Mouse (Mus musculus) macrophage (primary cell): ENCODE measurements around the gene Cntnap1. TPM values are rescaled to one million over a fixed set of nuclear protein-coding genes. Genes with fewer than 3 reads are reported as not detected.

Experiments
- H3K27ac ChIP-seq: fragments of 350-480 bp; formaldehyde crosslinking; 2 replicates; pipeline ENCODE4 v1.9.0; 2021
- H3K36me3 ChIP-seq: fragments of 350-480 bp; formaldehyde crosslinking; 2 replicates; pipeline ENCODE4 v1.9.0; 2021; ENCODE audit errors: inconsistent target
- H3K4me3 ChIP-seq: fragments of 350-480 bp; formaldehyde crosslinking; 2 replicates; pipeline ENCODE4 v1.9.0; 2021; ENCODE audit errors: inconsistent target
- H3K79me2 ChIP-seq: fragments of 350-480 bp; formaldehyde crosslinking; 2 replicates; pipeline ENCODE4 v1.9.0; 2021; ENCODE audit errors: inconsistent target
- WGBS: methylation state at CpG from one replicate; pipeline ENCODE4 v1.1.7; 2026; ENCODE audit warnings: inconsistent platforms; ENCODE audit not compliant: missing documents; 5-methylcytosine and 5-hydroxymethylcytosine counted together
- polyA plus RNA-seq: library from polyadenylated mRNA; stranded (reverse); fragments of 250-400 nt; gene quantifications from 3 replicates; pipeline ENCODE4 v1.2.4, GENCODE M21; 2018; ENCODE audit warnings: inconsistent platforms

Cntnap1 gene
- polyA plus RNA-seq, 1 experiment from 2014 or later: 0.17 TPM

DNA sequence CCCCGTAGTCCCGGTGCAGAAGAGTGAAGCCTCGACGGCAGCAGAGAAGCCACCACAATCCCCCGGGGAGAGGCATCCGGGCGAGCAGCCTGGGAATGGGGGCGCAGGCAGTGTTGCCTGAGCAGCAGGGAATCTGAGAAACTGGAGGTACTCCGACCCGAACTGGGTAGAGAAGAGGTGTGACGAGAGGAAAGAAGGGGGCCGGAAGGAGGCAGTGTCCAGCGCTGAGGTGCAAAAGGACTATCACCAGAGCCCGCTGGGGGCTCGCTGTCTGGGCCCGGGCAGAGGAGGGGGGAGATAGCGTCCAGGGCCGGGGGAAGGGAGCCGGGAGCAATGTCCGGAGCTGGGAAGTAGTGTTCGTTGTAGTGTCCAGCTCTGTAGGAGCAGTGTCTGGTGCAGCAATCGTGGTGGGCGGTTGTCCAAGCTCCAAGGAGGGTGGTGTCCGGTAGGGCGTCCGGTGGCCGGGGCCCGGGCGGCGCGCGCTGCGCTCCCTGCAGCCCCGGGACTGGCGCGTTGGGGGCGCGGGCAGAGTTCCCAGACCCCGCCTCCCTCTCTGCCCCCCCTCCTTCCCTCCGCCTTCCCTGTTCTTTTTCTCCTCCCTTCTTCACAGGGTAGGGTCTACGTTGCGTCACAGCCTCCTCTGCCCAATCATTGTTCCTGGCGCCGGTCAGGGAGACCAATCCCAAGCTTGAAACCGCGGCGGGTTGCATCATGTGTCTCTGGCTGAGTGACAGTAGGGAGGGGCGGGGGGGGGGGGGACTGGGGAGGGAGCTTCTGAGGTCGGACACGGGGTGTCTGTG, 688 bp downstream of the Cntnap1 start, which contains the start of gene Plekhh3:
Plekhh3 (minus strand) TSS at position 541 of the 800 bp plus-strand sequence.
- 0 out of 2 replicates have a peak, but pooled peaks cover 7% of the 10 kb centered on the region for H3K36me3 ChIP-seq
- H3K4me3 ChIP-seq: peak within 1 kb of the TSS; percentile 74
- H3K79me2 ChIP-seq: no peaks in the 10 kb centered on the region; the same call in 1 of the 2 replicates
- peak within 1 kb of the TSS; percentile 80 for H3K27ac ChIP-seq
- WGBS: under 1% methylated on average over 45 of the region's 50 CpGs

DNA sequence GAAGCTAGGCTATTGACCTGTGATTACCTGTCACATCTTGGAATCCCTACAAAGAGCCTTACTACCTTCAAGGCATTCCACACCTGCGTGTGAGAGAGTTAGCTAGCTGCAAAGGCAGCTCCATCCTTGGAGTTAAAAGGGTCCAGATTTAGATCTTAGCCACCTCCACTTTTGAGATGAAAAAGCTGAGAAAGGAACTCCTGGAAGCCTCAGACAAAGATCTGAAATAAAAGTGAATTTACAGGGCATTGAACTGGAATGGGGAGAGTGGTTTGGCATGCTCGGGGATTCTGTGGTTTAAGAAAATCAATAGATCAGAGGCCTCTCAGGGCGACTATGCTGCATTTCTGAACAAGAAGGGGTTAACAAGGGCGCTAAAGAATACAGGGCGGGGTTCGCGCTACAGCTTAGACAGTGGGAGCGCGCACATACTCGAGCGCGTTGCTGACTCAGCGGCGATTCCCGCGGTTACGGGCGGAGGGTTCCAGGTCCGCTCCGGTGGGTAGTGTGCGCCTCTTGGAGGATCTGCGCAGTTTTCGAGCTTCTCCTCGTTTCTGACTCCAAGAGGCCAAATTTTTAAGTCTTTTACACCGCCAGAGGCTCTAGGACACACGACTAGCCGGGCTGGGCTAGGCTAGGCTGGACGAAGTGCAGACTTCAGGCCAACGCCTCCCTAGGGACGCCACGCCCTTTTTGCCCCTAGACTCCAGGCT, 1.6 kb downstream of the Cntnap1 start:
- H3K79me2 ChIP-seq: no peaks in the 10 kb centered on the region; the same call in 1 of the 2 replicates
- H3K4me3 ChIP-seq: peak overlapping the region; percentile 57
- 0 out of 2 replicates have a peak, but pooled peaks cover 7% of the 10 kb centered on the region for H3K36me3 ChIP-seq
- WGBS: 2% methylated on average over 31 of the region's 31 CpGs
- H3K27ac ChIP-seq: peak overlapping the region; percentile 80

DNA sequence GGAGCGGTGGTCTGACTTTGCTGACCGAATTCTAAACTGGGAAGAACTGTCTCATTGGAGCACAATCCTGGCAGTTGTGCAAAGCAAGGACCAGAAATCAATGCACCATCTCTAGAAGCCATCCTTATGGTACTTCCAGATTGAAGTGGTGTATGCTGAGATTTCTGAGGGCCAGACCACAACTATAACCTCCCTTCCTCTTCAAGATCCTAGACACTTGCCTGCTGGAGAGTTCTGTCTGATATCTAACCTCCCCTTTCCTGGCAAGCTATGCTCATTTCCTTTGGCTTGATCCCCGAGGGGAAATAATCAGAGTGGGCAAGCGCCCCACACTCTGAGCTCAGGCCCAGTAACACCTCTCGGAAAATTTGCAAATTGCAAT, 2.1 kb downstream of the Cntnap1 start:
- H3K27ac ChIP-seq: peak overlapping the region; percentile 80
- peak overlapping the region; percentile 57 for H3K4me3 ChIP-seq
- H3K36me3 ChIP-seq: 0 out of 2 replicates have a peak, but pooled peaks cover 5% of the 10 kb centered on the region
- H3K79me2 ChIP-seq: no peaks in the 10 kb centered on the region; the same call in 1 of the 2 replicates
- WGBS: 7% methylated on average over 4 of the region's 5 CpGs

DNA sequence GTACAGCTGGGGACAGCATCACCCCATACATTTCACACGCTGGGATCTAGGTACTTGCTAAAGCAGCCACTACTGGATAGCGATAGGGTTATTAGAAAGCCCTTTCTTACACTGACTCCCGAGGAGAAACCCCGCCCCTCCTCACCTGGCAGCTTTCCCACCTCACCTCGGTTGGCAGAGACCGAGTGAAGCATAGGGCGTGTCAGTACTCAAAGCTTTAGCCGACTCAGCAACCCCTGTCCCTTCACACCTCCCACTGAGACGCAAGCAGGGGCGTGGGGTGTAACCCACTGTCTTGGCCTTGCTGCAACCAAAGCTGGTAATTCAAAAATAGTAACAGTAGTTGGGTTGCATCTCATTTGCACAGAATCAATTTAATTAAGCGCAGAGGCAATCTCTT, 2.8 kb downstream of the Cntnap1 start:
- Histone ChIP-seq H3K27ac (peak overlapping the region; percentile 19), H3K79me2 (no peaks in the 10 kb centered on the region; the same call in 1 of the 2 replicates), H3K36me3 (no peaks in the 10 kb centered on the region), H3K4me3 (peak overlapping the region; percentile 6; the same call in 1 of the 2 replicates)
- WGBS: 23% methylated on average over 11 of the region's 11 CpGs

DNA sequence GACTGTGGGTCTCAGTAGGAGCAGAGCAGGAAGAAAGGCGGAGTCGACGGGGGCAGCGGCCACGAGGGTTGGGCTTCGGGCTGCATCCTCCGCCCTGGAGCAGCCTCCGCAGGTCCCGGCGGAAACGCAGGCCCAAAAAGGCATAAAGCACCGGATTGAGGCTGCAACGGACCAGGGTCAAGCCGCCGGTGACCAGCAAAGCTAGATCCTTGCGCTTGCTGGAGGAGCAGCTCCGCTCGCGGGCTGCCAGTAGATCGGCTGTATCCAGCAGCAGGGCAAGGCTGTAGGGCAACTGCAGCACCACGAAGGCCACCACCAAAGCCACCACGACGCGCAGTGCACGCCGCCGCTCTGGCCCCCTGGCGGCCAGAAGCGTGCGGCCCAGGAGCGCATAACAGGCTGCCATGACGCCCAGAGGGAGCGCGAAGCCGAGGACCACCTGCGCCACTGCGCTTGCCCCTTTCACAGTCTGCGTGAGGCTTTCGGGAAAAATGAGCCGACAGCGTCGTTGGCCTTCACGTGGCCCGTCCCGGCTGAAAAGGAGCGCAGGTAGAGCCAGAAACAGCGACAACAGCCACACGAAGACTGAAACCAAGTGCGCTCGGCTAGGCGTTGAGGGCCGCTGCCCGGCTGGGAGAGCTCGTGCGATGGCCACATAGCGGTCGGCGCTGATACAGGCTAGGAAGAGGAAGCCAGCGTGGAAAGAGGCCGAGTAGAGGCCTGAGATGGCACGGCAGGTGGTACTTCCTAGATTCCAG, 3.5 kb downstream of the Cntnap1 start:
- H3K27ac ChIP-seq: peak overlapping the region; percentile 37
- H3K36me3 ChIP-seq: no peaks in the 10 kb centered on the region
- H3K4me3 ChIP-seq: peak overlapping the region; percentile 22
- WGBS: 5% methylated on average over 61 of the region's 61 CpGs
- no peaks in the 10 kb centered on the region; the same call in 1 of the 2 replicates for H3K79me2 ChIP-seq

DNA sequence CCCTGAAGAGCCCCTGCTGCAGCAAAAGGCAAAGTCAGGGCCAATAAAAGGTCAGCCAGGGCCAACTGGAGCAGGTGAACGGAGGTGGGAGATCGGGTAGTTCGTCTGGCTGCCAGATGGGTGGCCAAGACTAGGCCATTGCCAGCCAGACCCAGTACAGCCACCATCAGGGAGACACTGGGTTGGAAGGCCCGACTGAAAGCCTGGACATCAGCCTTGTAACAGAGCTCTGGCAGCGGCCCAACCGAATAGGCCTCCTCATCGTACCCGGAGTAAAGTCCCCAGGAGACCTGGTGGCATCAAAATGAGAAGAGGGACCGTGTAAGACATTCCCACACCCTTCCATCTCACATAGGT, 4.0 kb downstream of the Cntnap1 start:
- Histone ChIP-seq H3K36me3 (no peaks in the 10 kb centered on the region), H3K27ac (peak overlapping the region; percentile 37), H3K79me2 (no peaks in the 10 kb centered on the region; the same call in 1 of the 2 replicates), H3K4me3 (peak overlapping the region; percentile 22)
- 36% methylated on average over 8 of the region's 9 CpGs for WGBS

DNA sequence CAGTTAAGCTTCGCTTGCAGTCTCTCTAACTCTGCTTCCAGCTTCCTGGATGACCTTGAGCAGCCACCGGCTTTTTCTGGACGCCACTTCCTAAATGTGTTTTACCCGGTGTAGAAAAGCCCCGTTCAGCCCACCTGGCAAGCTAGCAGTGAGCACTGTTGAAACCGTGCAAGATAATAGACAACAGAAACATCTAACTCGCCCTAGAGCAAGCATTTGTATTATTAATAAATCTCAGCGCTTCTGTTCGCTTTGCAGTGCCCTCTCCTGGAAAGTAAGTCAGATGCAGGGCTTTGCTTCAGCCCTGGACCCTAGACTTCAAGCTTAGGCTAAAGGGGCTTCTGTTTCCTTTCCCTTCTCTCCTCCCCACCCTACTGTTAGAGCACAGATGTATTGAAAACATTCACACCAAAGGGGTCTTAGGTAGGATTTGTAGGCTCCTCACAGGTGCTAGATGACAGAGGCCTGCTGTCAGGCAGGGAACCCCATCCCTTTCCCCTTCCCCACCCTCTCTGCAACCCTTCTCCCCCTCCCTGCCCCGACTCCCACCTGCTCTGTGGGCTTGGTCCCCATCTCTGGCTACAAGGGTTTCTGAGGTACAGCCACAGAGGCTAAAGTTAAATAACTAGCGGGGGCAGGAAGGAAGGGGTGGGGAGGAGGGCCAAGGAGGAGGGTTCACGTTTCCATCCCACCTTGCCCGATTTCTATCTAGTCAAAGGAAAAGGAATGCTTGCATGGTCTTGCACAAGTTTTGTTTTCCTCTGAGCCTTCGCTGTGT, 4.7 kb downstream of the Cntnap1 start, which contains the start of gene Ccr10:
Ccr10 (minus strand) TSS at position 593 of the 778 bp plus-strand sequence.
- Histone ChIP-seq H3K36me3 (no peaks in the 10 kb centered on the region), H3K27ac (peak within 1 kb of the TSS; percentile 37), H3K4me3 (peak within 1 kb of the TSS; percentile 22), H3K79me2 (no peaks in the 10 kb centered on the region; the same call in 1 of the 2 replicates)
- 25% methylated on average over 12 of the region's 14 CpGs for WGBS

DNA sequence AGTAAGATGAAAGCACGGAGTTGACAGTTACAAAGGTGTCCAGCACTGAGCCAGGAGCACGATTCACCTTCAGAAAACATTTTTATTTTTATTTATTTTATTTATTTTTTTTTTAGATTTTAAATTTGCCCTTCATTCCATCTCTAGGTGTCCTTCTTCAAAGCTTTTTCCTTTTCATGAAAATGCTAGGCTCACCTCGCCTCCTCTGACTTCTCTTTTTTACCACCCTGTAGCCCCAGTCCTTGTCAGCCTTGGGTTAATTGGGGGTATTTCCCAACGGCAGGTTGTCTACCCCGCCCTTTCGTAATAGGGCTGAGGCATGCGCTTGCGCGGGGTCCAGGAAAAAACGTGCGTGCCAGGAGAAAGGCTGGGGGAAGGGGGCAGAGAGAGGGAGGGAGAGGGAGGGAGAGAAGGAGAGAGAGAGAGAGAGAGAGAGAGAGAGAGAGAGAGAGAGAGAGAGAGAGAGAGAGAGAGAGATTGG, 5.4 kb downstream of the Cntnap1 start:
- WGBS: 9% methylated on average over 6 of the region's 11 CpGs

DNA sequence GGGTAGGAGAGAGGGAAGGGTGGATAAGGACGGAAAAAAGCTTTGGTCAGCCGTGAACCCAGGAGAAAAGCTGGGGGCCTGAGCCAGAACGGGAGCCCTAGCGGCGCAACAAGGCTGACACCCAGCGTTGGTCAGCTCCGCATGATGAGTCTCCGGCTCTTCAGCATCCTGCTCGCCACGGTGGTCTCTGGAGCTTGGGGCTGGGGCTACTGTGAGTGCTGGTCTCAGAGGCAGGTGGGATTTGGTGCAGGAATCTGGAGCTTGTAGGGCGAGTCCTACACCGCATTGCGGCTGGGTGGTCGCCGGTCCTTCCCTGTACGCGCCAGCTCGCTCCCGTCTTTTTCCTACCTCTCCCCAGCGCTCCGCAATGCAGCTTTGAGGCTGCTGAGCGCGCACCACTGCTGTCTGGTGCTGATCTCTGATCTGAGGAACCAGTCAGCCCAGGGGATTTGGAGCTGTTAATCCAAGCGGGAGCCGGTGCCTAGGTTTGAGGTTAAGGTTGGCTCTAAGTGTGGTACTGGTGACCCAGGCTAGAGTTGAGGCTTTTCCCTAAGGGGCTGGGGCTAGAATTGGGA, 5.9 kb downstream of the Cntnap1 start:
- no peaks in the 10 kb centered on the region for H3K36me3 ChIP-seq
- no peaks in the 10 kb centered on the region for H3K79me2 ChIP-seq
- WGBS: 6% methylated on average over 25 of the region's 25 CpGs
- H3K4me3 ChIP-seq: no peak overlapping the region
- no peak overlapping the region for H3K27ac ChIP-seq

More for the DNA sequence above, 5.4 kb downstream of the Cntnap1 start:
- no peak overlapping the region for H3K4me3 ChIP-seq
- no peaks in the 10 kb centered on the region; the same call in 1 of the 2 replicates for H3K79me2 ChIP-seq
- no peaks in the 10 kb centered on the region for H3K36me3 ChIP-seq
- no peak overlapping the region for H3K27ac ChIP-seq

DNA sequence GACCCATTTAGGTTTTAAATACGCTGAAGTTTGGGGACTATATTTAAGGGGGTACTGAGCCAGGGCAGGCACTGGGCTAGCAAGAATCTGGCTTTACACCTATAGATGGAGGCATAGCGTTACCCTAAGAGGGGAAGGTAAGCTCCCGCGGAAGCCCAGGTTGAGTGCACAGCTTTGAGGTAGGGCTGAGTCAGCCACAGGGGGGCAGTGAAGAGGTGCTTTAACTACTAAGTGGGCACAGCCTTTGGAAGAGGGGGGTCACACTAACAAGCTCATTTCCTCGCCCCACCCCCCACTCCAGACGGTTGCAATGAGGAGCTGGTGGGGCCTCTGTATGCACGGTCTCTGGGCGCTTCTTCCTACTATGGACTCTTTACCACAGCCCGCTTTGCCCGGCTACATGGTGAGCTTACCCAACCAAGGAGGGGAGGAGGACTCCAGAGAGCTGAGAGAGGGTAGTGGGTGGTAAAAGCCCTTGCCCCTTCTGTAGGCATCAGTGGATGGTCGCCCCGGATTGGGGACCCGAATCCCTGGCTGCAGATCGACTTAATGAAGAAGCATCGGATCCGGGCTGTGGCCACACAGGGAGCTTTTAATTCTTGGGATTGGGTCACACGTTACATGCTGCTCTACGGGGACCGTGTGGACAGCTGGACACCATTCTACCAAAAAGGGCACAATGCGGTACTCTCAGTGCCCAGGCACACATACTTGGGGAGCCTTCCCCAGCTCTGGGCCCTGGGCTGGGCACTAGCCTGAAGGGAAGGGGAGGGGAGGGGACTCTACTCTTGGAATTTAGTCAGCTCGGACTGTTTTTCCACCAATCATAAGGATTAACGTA, 6.8 kb downstream of the Cntnap1 start:
- no peak overlapping the region for H3K4me3 ChIP-seq
- H3K27ac ChIP-seq: no peak overlapping the region

DNA sequence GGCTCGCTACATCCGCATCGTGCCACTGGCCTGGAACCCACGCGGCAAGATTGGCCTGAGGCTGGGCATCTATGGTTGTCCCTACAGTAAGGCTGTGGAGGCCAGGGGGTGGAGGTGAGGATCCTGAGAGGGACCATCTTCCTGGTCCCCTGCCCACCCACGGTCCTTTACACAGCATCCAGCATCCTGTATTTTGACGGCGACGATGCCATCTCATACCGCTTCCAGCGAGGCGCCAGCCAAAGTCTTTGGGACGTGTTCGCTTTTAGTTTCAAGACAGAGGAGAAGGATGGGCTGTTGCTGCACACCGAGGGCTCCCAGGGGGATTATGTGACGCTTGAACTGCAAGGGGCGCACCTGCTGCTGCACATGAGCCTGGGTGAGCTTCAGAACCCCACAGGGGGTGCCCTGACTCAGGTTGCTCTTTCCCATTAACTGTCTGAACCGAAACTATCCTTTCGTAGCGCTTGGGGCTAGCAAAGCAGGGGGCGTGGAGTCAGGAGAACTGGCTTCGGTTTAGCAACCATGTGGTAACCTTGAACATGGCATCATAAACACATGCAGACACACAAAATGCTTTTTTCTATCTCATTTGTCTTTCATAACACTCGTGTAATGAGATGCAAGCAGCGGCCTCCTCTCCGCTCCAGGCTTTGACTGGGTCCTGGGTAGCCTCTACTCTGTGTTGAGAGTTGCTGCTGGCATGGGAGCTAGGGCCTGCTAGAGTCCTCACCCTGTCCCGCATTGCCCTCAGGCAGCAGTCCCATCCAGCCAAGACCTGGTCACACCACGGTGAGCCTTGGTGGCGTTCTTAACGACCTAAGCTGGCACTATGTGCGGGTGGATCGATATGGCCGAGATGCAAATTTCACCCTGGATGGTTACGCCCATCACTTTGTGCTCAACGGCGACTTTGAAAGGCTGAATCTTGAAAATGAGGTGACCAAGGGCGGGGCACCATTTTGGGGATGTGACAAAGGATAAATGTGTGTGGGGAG, 8.0 kb downstream of the Cntnap1 start:
- WGBS: 77% methylated on average over 36 of the region's 36 CpGs
- H3K79me2 ChIP-seq: no peaks in the 10 kb centered on the region
- no peak overlapping the region for H3K4me3 ChIP-seq

More for the DNA sequence above, 6.8 kb downstream of the Cntnap1 start:
- H3K36me3 ChIP-seq: no peaks in the 10 kb centered on the region
- H3K79me2 ChIP-seq: no peaks in the 10 kb centered on the region
- 51% methylated on average over 22 of the region's 22 CpGs for WGBS

DNA sequence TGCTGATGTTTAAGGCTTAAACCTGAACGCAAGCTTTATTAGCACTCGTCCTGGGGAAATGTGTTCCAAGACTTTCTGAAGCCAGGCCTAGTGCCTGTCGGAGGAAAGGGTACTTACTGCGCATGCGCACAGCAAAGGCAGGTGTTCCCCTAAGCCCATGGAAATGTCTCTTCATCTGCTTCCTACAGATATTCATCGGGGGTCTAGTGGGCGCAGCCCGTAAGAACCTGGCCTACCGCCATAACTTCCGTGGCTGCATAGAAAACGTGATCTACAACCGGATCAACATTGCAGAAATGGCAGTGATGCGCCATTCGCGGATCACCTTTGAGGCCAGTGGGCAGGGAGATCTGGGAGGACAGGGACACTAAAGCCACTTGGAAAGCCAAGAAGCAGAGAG, 9.0 kb downstream of the Cntnap1 start:
- no peak overlapping the region for H3K4me3 ChIP-seq
- H3K27ac ChIP-seq: no peak overlapping the region
- WGBS: 95% methylated on average over 15 of the region's 15 CpGs
- H3K36me3 ChIP-seq: no peaks in the 10 kb centered on the region
- no peaks in the 10 kb centered on the region for H3K79me2 ChIP-seq

More for the DNA sequence above, 8.0 kb downstream of the Cntnap1 start:
- H3K36me3 ChIP-seq: no peaks in the 10 kb centered on the region
- H3K27ac ChIP-seq: no peak overlapping the region
